Mouse (Mus musculus) liver, adult (tissue): ENCODE results near the gene Ddx39.

ENCODE experiments used
- GATA4 ChIP-seq: IDR thresholded peaks from 2 replicates; pipeline ENCODE4 v1.6.1; 2014; ENCODE audit warnings: mild to moderate bottlenecking, low read length; ENCODE audit not compliant: insufficient replicate concordance

Gene Ddx39

GRCm38 (mm10) chr8:83764116-83764515 is 49.1 kb downstream of the Ddx39 start:
- TF ChIP-seq GATA4, result no peak

GRCm38 (mm10) chr8:83764717-83765116 is 49.7 kb downstream of the Ddx39 start:
- TF ChIP-seq GATA4, result no peak

GRCm38 (mm10) chr8:83765663-83766062 is 50.7 kb downstream of the Ddx39 start:
- TF ChIP-seq GATA4, result no peak

GRCm38 (mm10) chr8:83767442-83767841 is 52.5 kb downstream of the Ddx39 start:
- TF ChIP-seq GATA4, result no peak

- TF ChIP-seq GATA4, result no peak
Measured at GRCm38 (mm10) chr8:83768526-83768925, 53.5 kb downstream of the Ddx39 start.

- no peak for TF ChIP-seq GATA4
Measured at GRCm38 (mm10) chr8:83769720-83770119, 54.7 kb downstream of the Ddx39 start.

GRCm38 (mm10) chr8:83770669-83771068 is 55.7 kb downstream of the Ddx39 start:
- no peak for TF ChIP-seq GATA4

GRCm38 (mm10) chr8:83771791-83772190 is 56.8 kb downstream of the Ddx39 start:
- no peak for TF ChIP-seq GATA4

GRCm38 (mm10) chr8:83772701-83773451 is 57.9 kb downstream of the Ddx39 start:
- TF ChIP-seq GATA4, result no peak; the same call in 1 of the 2 replicates

GRCm38 (mm10) chr8:83773452-83773846 is 58.5 kb downstream of the Ddx39 start:
- TF ChIP-seq GATA4, result peak; percentile 80

- no peak for TF ChIP-seq GATA4
Measured at GRCm38 (mm10) chr8:83774221-83774620, 59.2 kb downstream of the Ddx39 start.
